Mouse (Mus musculus) forebrain, embryonic 13.5 days (tissue): ENCODE results near the gene Tmem190. TPM values are rescaled to one million over a fixed set of nuclear protein-coding genes. Genes with fewer than 3 reads are reported as not detected.

ENCODE experiments used
- ATAC-seq: fragments of 200-750 bp; cut with Nextera tagmentation; 2 replicates; pipeline ENCODE4 v1.8.0; 2017
- H3K27ac ChIP-seq: fragments of 300-500 bp; sonication (generic); 2 replicates; pipeline ENCODE4 v1.5.1; 2015; ENCODE audit warnings: inconsistent platforms, mild to moderate bottlenecking, moderate library complexity
- H3K27me3 ChIP-seq: fragments of 300-500 bp; sonication (generic); 2 replicates; pipeline ENCODE4 v1.6.1; 2015; ENCODE audit warnings: mild to moderate bottlenecking, inconsistent platforms
- H3K36me3 ChIP-seq: fragments of 300-500 bp; sonication (generic); 2 replicates; pipeline ENCODE4 v1.6.1; 2015; ENCODE audit warnings: mild to moderate bottlenecking, inconsistent platforms; ENCODE audit not compliant: poor library complexity, severe bottlenecking
- H3K4me1 ChIP-seq: fragments of 300-500 bp; sonication (generic); 2 replicates; pipeline ENCODE4 v1.6.1; 2015; ENCODE audit warnings: inconsistent platforms
- H3K4me2 ChIP-seq: fragments of 300-500 bp; sonication (generic); 2 replicates; pipeline ENCODE4 v1.6.1; 2015; ENCODE audit warnings: inconsistent platforms, mild to moderate bottlenecking, moderate library complexity
- H3K4me3 ChIP-seq: fragments of 300-500 bp; sonication (generic); 2 replicates; pipeline ENCODE4 v1.5.1; 2015; ENCODE audit warnings: mild to moderate bottlenecking, inconsistent platforms
- H3K9ac ChIP-seq: fragments of 300-500 bp; sonication (generic); 2 replicates; pipeline ENCODE4 v1.6.1; 2015; ENCODE audit warnings: mild to moderate bottlenecking, inconsistent platforms
- H3K9me3 ChIP-seq: fragments of 300-500 bp; sonication (generic); replicated peaks from 2 replicates; pipeline ENCODE4 v1.6.1; 2016; ENCODE audit warnings: inconsistent platforms
- WGBS: fragments of 180-500 bp; shearing (Covaris S2); methylation state at CpG from one replicate; pipeline ENCODE4 v1.1.7; 2015; 5-methylcytosine and 5-hydroxymethylcytosine counted together
- polyA plus RNA-seq: library from polyadenylated mRNA; unstranded; fragments of >200 nt; fragmentation: Nextera tagmentation; extraction: Ambion mirVana; gene quantifications from 2 replicates; pipeline ENCODE4 v1.2.1, GENCODE M21; 2015

Tmem190 gene
- polyA plus RNA-seq, 1 experiment from 2014 or later, result not detected

GRCm38 (mm10) chr7:4747156-4747899 is 35.4 kb upstream of the Tmem190 start:
- Histone ChIP-seq H3K9ac (no peak overlapping the region), H3K4me2 (no peak overlapping the region), H3K27ac (no peak overlapping the region), H3K27me3 (peaks cover 9% of the 10 kb centered on the region; the same call in 1 of the 2 replicates), H3K9me3 (no peaks in the 10 kb centered on the region), H3K36me3 (peaks cover 45% of the 10 kb centered on the region), H3K4me3 (no peak overlapping the region), H3K4me1 (peaks cover 23% of the 10 kb centered on the region)
- ATAC-seq, result no peak
- 79% methylated on average over 9 of the region's 9 CpGs for WGBS

- Histone ChIP-seq H3K4me3 (no peak overlapping the region), H3K9ac (no peak overlapping the region), H3K36me3 (peaks cover 35% of the 10 kb centered on the region), H3K27me3 (peaks cover 9% of the 10 kb centered on the region; the same call in 1 of the 2 replicates), H3K9me3 (no peaks in the 10 kb centered on the region), H3K27ac (no peak overlapping the region), H3K4me2 (no peak overlapping the region), H3K4me1 (peaks cover 24% of the 10 kb centered on the region)
- ATAC-seq, result no peak
- WGBS, result 87% methylated on average over 4 of the region's 4 CpGs
Observed at GRCm38 (mm10) chr7:4748321-4748720, 34.4 kb upstream of the Tmem190 start.

GRCm38 (mm10) chr7:4749169-4749568 is 33.6 kb upstream of the Tmem190 start:
- peaks cover 24% of the 10 kb centered on the region for H3K4me1 ChIP-seq

GRCm38 (mm10) chr7:4751971-4752820 is 30.5 kb upstream of the Tmem190 start:
- H3K27me3 ChIP-seq, result peaks cover 12% of the 10 kb centered on the region; the same call in 1 of the 2 replicates
- peaks cover under 1% of the 10 kb centered on the region; the same call in 1 of the 2 replicates for H3K36me3 ChIP-seq
- H3K4me1 ChIP-seq, result peaks cover 21% of the 10 kb centered on the region
- H3K4me3 ChIP-seq, result peak overlapping the region; percentile 33
- H3K27ac ChIP-seq, result no peak overlapping the region
- peak; percentile 60 for ATAC-seq
- 0 out of 2 replicates have a peak overlapping the region, but pooled peaks have one; percentile 10 for H3K9ac ChIP-seq
- WGBS, result under 1% methylated on average over 30 of the region's 30 CpGs
- peak overlapping the region; percentile 54 for H3K4me2 ChIP-seq
- no peaks in the 10 kb centered on the region; the same call in 1 of the 2 replicates for H3K9me3 ChIP-seq

More at GRCm38 (mm10) chr7:4749169-4749568, 33.6 kb upstream of the Tmem190 start:
- Histone ChIP-seq H3K9me3 (no peaks in the 10 kb centered on the region), H3K27me3 (peaks cover 12% of the 10 kb centered on the region; the same call in 1 of the 2 replicates), H3K27ac (no peak overlapping the region), H3K4me2 (no peak overlapping the region), H3K36me3 (peaks cover 29% of the 10 kb centered on the region), H3K4me3 (no peak overlapping the region), H3K9ac (no peak overlapping the region)
- 93% methylated on average over 2 of the region's 2 CpGs for WGBS
- no peak for ATAC-seq

GRCm38 (mm10) chr7:4752821-4753570 is 29.7 kb upstream of the Tmem190 start, which contains the start of gene Cox6b2:
Gene Cox6b2, minus strand, starts transcription at chr7:4753094.
- Histone ChIP-seq H3K4me3 (peak within 1 kb of the TSS; percentile 33), H3K27ac (no peak within 1 kb of the TSS), H3K4me1 (peaks cover 21% of the 10 kb centered on the region), H3K36me3 (no peaks in the 10 kb centered on the region), H3K9ac (0 out of 2 replicates have a peak within 1 kb of the TSS, but pooled peaks have one; percentile 10), H3K27me3 (peaks cover 12% of the 10 kb centered on the region; the same call in 1 of the 2 replicates), H3K4me2 (peak within 1 kb of the TSS; percentile 54), H3K9me3 (no peaks in the 10 kb centered on the region; the same call in 1 of the 2 replicates)
- 3% methylated on average over 24 of the region's 24 CpGs for WGBS
- peak; percentile 91 for ATAC-seq

GRCm38 (mm10) chr7:4759670-4760069 is 23.1 kb upstream of the Tmem190 start:
- Histone ChIP-seq H3K36me3 (no peaks in the 10 kb centered on the region), H3K27me3 (peaks cover 8% of the 10 kb centered on the region; the same call in 1 of the 2 replicates), H3K27ac (no peak overlapping the region), H3K9ac (no peak overlapping the region), H3K4me2 (no peak overlapping the region), H3K4me3 (no peak overlapping the region), H3K4me1 (peaks cover 2% of the 10 kb centered on the region), H3K9me3 (no peaks in the 10 kb centered on the region; the same call in 1 of the 2 replicates)
- no peak for ATAC-seq
- WGBS, result 31% methylated on average over 1 of the region's 1 CpGs

- WGBS, result 2% methylated on average over 4 of the region's 4 CpGs
- no peaks in the 10 kb centered on the region for H3K9me3 ChIP-seq
- no peaks in the 10 kb centered on the region for H3K36me3 ChIP-seq
- peaks cover 11% of the 10 kb centered on the region; the same call in 1 of the 2 replicates for H3K27me3 ChIP-seq
- H3K27ac ChIP-seq, result no peak overlapping the region
- ATAC-seq, result no peak
- peak overlapping the region; percentile 1; the same call in 1 of the 2 replicates for H3K4me2 ChIP-seq
- 0 out of 2 replicates have a peak overlapping the region, but pooled peaks have one; percentile 14 for H3K9ac ChIP-seq
- no peak overlapping the region for H3K4me3 ChIP-seq
- H3K4me1 ChIP-seq, result peaks cover 17% of the 10 kb centered on the region
Observed at GRCm38 (mm10) chr7:4764946-4765710, 17.6 kb upstream of the Tmem190 start.

GRCm38 (mm10) chr7:4771202-4771601 is 11.5 kb upstream of the Tmem190 start, which contains the start of gene Fam71e2:
Gene Fam71e2, minus strand, starts transcription at chr7:4771302.
- Histone ChIP-seq H3K4me1 (no peaks in the 10 kb centered on the region), H3K9ac (no peak within 1 kb of the TSS), H3K9me3 (no peaks in the 10 kb centered on the region), H3K4me3 (no peak within 1 kb of the TSS), H3K27ac (no peak within 1 kb of the TSS), H3K4me2 (no peak within 1 kb of the TSS), H3K36me3 (no peaks in the 10 kb centered on the region), H3K27me3 (peaks cover 29% of the 10 kb centered on the region)
- no peak for ATAC-seq
- WGBS, result 71% methylated on average over 5 of the region's 5 CpGs

GRCm38 (mm10) chr7:4776131-4776530 is 6.6 kb upstream of the Tmem190 start:
- Histone ChIP-seq H3K4me1 (peaks cover 10% of the 10 kb centered on the region), H3K4me3 (no peak overlapping the region), H3K9me3 (no peaks in the 10 kb centered on the region), H3K27me3 (peaks cover 68% of the 10 kb centered on the region), H3K27ac (no peak overlapping the region), H3K4me2 (no peak overlapping the region), H3K9ac (no peak overlapping the region), H3K36me3 (no peaks in the 10 kb centered on the region)
- no peak for ATAC-seq
- WGBS, result 62% methylated on average over 10 of the region's 10 CpGs

- Histone ChIP-seq H3K4me1 (peaks cover 10% of the 10 kb centered on the region), H3K4me3 (peak overlapping the region; percentile 31), H3K4me2 (peak overlapping the region; percentile 51), H3K9me3 (no peaks in the 10 kb centered on the region), H3K27ac (no peak overlapping the region), H3K36me3 (no peaks in the 10 kb centered on the region), H3K27me3 (peaks cover 78% of the 10 kb centered on the region), H3K9ac (peak overlapping the region; percentile 47)
- WGBS, result under 1% methylated on average over 33 of the region's 56 CpGs
- ATAC-seq, result peak; percentile 86
Observed at GRCm38 (mm10) chr7:4776861-4777830, 5.6 kb upstream of the Tmem190 start.
